Mouse (Mus musculus): ENCODE measurements at regions not wholly inside any gene's neighbourhood (a gene's known extent, or its start where the extent isn't known, plus 50 kb on each side); places are given as distances from the start of the nearest gene placed in this dataset.

DNA sequence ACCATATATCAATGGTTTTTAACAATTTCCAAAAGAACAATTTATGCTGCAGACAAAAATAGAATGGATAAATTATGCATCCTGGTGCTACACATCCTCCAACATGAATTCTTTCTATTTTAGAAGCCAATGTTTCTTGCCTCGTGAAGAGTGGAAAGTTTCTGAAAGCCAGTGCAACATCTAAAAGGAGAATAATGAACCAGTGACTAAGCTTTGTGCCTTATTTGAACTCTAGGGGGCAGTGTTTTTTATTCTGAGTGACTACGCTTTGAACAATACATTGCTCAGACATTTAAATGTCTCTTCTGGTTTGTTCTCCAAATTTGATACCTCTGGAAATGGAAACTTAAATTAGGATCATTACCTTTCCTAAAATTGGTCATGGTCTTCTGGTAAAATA is 78.0 kb downstream of the Yipf7 start:
- intact Hi-C loops (cut with DNase I), result no loop called here
- DNase-seq (ENCODE audit: low spot score in 2 of 2), result peak in 1 of 2 experiments; percentile 5

Measured in left cerebral cortex, postnatal 14 days (tissue).